Mouse (Mus musculus) ES-Bruce4 (cell line): ENCODE data around the gene Zmynd10. TPM values are rescaled to one million over a fixed set of nuclear protein-coding genes. Genes with fewer than 3 reads are reported as not detected.

Experiments used
- H3K27ac ChIP-seq: 2 replicates; pipeline ENCODE4 v1.5.1; 2012; ENCODE audit warnings: low read length, inconsistent platforms; ENCODE audit not compliant: insufficient read depth
- H3K27me3 ChIP-seq: 2 replicates; pipeline ENCODE4 v1.6.1; 2012; ENCODE audit warnings: mild to moderate bottlenecking, low read length, inconsistent platforms; ENCODE audit not compliant: control insufficient read depth, poor library complexity, insufficient read depth, severe bottlenecking
- H3K36me3 ChIP-seq: 2 replicates; pipeline ENCODE4 v1.6.1; 2012; ENCODE audit warnings: inconsistent platforms, mild to moderate bottlenecking, low read length, moderate library complexity; ENCODE audit not compliant: control insufficient read depth, poor library complexity, insufficient read depth, severe bottlenecking
- H3K4me1 ChIP-seq: one replicate; pipeline ENCODE4 v1.8.1; 2011; ENCODE audit warnings: low read length; ENCODE audit not compliant: control insufficient read depth, insufficient read depth
- H3K4me3 ChIP-seq: 2 replicates; pipeline ENCODE4 v1.5.1; 2011; ENCODE audit warnings: low read depth, mild to moderate bottlenecking, low read length
- H3K9ac ChIP-seq: 2 replicates; pipeline ENCODE4 v1.6.1; 2012; ENCODE audit warnings: low read depth, mild to moderate bottlenecking, inconsistent platforms; ENCODE audit not compliant: poor library complexity, severe bottlenecking
- H3K9me3 ChIP-seq: replicated peaks from 2 replicates; pipeline ENCODE4 v1.6.1; 2012; ENCODE audit warnings: mild to moderate bottlenecking, low read length, inconsistent platforms; ENCODE audit not compliant: control insufficient read depth, poor library complexity, insufficient read depth, severe bottlenecking
- CTCF ChIP-seq: IDR thresholded peaks from one replicate; pipeline ENCODE4 v1.8.1; 2011; ENCODE audit warnings: low read depth, low read length
- EP300 ChIP-seq: IDR thresholded peaks from 2 replicates; pipeline ENCODE4 v1.6.1; 2011; ENCODE audit warnings: low read depth, low read length; ENCODE audit not compliant: insufficient read depth
- POLR2A ChIP-seq: IDR thresholded peaks from one replicate; pipeline ENCODE4 v1.8.1; 2011; ENCODE audit warnings: low read length; ENCODE audit not compliant: insufficient read depth
- polyA plus RNA-seq: library from polyadenylated mRNA; stranded (reverse); fragments of >200 nt; gene quantifications from 2 replicates; pipeline ENCODE4 v1.2.4, GENCODE M21; 2011; ENCODE audit warnings: low read depth; ENCODE audit not compliant: missing spikeins, insufficient read depth, insufficient read length

Zmynd10 gene
- polyA plus RNA-seq, 1 experiment, result not detected

DNA sequence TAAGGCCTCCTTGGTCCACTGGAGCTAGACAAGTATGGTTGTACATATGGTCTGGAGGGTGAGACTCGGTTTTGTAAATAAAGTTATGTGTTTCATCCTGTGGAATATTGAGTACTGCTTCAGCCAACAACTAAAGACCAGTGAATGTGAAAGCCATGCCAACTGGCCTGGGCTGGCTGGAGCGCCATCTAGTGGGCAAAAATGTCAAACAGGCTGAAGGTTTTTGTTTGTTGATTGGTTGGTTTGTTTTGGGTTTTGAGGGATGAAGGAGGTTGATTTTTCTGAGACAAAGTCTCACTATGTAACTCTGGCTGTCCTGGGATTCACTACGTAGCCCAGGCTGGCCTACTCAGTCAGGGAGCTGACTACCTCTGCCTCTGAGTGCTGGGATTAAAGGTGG is 1.5 kb upstream of the Zmynd10 start:
- Histone ChIP-seq H3K36me3 (no peaks in the 10 kb centered on the region), H3K27me3 (no peaks in the 10 kb centered on the region), H3K9ac (no peak overlapping the region), H3K9me3 (no peaks in the 10 kb centered on the region), H3K4me3 (no peak overlapping the region), H3K4me1 (peaks cover 3% of the 10 kb centered on the region), H3K27ac (no peak overlapping the region)
- no peak for TF ChIP-seq POLR2A
- TF ChIP-seq CTCF, result peak; percentile 94

DNA sequence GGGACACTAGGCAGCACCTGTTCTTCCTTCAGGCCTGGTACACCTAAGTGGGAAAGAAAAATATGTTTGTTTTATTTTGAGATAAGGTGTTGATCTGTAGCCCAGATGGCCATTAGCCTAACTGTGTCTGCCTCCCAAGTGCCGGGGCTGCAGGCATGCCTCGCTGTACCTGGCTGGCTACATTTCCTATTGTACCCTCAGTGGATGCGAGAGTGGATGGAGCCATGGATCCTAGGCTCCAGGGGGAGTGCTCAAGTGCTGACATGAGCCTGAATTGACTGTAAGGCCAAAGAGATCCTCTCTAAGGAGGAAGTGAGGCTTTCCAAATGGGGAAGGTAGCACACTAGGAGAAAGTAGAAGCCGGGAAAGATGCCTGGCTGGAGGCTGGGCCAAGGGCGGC is 859 bp downstream of the Zmynd10 start:
- no peak overlapping the region for H3K9ac ChIP-seq
- H3K36me3 ChIP-seq, result no peaks in the 10 kb centered on the region
- H3K27me3 ChIP-seq, result no peaks in the 10 kb centered on the region
- no peak overlapping the region for H3K4me3 ChIP-seq
- no peak for TF ChIP-seq CTCF
- no peak for TF ChIP-seq POLR2A
- no peak for TF ChIP-seq EP300
- H3K27ac ChIP-seq, result no peak overlapping the region
- no peaks in the 10 kb centered on the region for H3K9me3 ChIP-seq
- peaks cover 3% of the 10 kb centered on the region for H3K4me1 ChIP-seq

- no peaks in the 10 kb centered on the region for H3K9me3 ChIP-seq
- H3K4me1 ChIP-seq, result peaks cover 3% of the 10 kb centered on the region
- TF ChIP-seq CTCF (no peak), POLR2A (no peak), EP300 (no peak)
- H3K4me3 ChIP-seq, result no peak overlapping the region
- no peaks in the 10 kb centered on the region for H3K27me3 ChIP-seq
- H3K9ac ChIP-seq, result no peak overlapping the region
- no peaks in the 10 kb centered on the region for H3K36me3 ChIP-seq
- no peak overlapping the region for H3K27ac ChIP-seq
Measured at GRCm38 (mm10) chr9:107548820-107549219, 1.7 kb downstream of the Zmynd10 start.

DNA sequence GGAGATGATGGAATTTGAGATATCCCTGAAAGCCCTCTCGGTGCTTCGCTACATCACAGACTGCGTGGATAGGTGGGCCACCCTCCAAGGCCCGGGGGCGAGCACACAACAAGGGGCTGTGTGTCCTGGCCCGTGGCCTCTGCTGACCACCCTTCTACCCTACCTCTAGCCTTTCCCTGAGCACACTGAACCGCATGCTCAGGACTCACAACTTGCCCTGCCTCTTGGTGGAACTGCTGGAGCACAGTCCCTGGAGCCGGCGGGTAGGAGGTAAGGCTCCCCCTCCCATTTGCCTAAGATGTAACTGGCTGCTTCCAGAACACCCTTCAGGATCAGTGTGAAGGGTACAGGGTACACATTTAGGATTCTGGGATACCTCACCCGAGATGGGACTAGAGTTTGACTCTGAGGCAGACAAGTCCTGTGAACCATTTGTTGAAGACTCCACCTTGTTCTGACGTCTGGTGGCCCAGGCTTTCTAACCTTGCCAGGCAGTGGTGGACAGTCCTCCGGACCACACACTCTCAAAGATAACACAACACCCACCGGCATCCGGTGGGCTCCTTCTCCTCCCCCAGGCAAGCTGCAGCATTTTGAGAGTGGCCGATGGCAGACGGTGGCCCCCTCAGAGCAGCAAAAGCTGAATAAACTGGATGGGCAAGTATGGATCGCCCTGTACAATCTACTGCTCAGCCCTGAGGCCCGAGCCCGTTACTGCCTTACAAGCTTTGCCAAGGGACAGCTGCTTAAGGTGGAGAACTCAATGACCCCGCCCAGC is 2.4 kb downstream of the Zmynd10 start:
- Histone ChIP-seq H3K9me3 (no peaks in the 10 kb centered on the region), H3K4me1 (peaks cover 3% of the 10 kb centered on the region), H3K4me3 (no peak overlapping the region), H3K27me3 (no peaks in the 10 kb centered on the region), H3K27ac (no peak overlapping the region), H3K36me3 (no peaks in the 10 kb centered on the region), H3K9ac (no peak overlapping the region)
- no peak for TF ChIP-seq POLR2A
- TF ChIP-seq EP300, result no peak
- TF ChIP-seq CTCF, result no peak

- no peaks in the 10 kb centered on the region for H3K9me3 ChIP-seq
- no peak overlapping the region for H3K9ac ChIP-seq
- no peaks in the 10 kb centered on the region for H3K36me3 ChIP-seq
- H3K27me3 ChIP-seq, result no peaks in the 10 kb centered on the region
- 0 out of 2 replicates have a peak overlapping the region, but pooled peaks have one; percentile 13 for H3K4me3 ChIP-seq
- TF ChIP-seq POLR2A, result no peak
- TF ChIP-seq CTCF, result no peak
- TF ChIP-seq EP300, result no peak
- H3K4me1 ChIP-seq, result peaks cover 3% of the 10 kb centered on the region
- H3K27ac ChIP-seq, result no peak overlapping the region
Measured at GRCm38 (mm10) chr9:107550491-107551116, 3.5 kb downstream of the Zmynd10 start.
